Mouse (Mus musculus): ENCODE results near the gene Rgs6.

GRCm38 (mm10) chr12:82698886-82699527, 110.9 kb downstream of the Rgs6 start:
- TF ChIP-seq CTCF (IDR thresholded peaks at IDR 0.05; ENCODE audit: low read depth) (no peak), EP300 (IDR thresholded peaks at IDR 0.05; ENCODE audit: low read depth) (no peak)

Data from liver, embryonic 14.5 days (tissue).